Mouse (Mus musculus): ENCODE results near the gene Tes. TPM values are rescaled to one million over a fixed set of nuclear protein-coding genes. Genes with fewer than 3 reads are reported as not detected.

The Tes gene
- total and polyA plus RNA-seq, 3 experiments, result not detected

DNA sequence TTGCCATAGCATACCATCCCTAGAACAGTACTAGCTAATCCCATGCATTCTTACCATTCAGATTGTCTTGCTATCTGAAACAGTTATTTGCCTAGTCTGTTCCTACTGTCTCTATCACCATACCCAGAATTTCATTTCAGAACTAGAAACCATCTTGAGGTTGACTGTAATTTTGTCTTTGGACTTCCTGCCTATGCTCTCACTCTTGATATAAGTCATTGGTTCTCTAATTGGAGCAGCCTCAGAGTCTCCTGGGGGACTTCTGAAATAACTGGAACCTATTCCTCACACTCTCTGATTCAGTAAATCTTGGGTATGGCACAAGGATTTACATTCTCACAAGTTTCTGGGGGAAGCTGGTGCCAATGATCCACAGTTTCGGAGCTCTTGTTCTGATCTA lies 47.1 kb downstream of the Tes start:
- TF ChIP-seq CTCF (conservative IDR thresholded peaks at IDR 0.05 in 1 of 2, IDR thresholded peaks at IDR 0.05 in 1 of 2; ENCODE audit: low read depth in 2 of 2, low read length in 2 of 2), result no peak
- no peak for TF ChIP-seq PAX5 (IDR thresholded peaks at IDR 0.05; ENCODE audit: low read length)
- TF ChIP-seq IRF4 (IDR thresholded peaks at IDR 0.05; ENCODE audit: low read depth, low read length), result peak; percentile 51; the same call in 1 of the 2 replicates
- TF ChIP-seq BHLHE40 (IDR thresholded peaks at IDR 0.05; ENCODE audit: low read depth, low read length), result peak; percentile 65; the same call in 1 of the 2 replicates
- TF ChIP-seq NRF1 (IDR thresholded peaks at IDR 0.05; ENCODE audit: low read depth, low read length), result no peak
- TF ChIP-seq JUN (IDR thresholded peaks at IDR 0.05; ENCODE audit: insufficient read depth, low read depth, low read length), result peak; percentile 45; the same call in 1 of the 2 replicates
- TF ChIP-seq ZKSCAN1 (IDR thresholded peaks at IDR 0.05; ENCODE audit: borderline replicate concordance, low read depth, low read length), result no peak
- TF ChIP-seq EP300 (IDR thresholded peaks at IDR 0.05; ENCODE audit: low read length), result peak; percentile 69
- no peak for TF ChIP-seq GABPA (IDR thresholded peaks at IDR 0.05; ENCODE audit: insufficient replicate concordance, low read depth, low read length)
- H3K4me2 ChIP-seq (ENCODE audit: insufficient read depth, low read depth, poor library complexity, severe bottlenecking), result no peak overlapping the region
- H3K36me3 ChIP-seq (replicated peaks in 1 of 2; ENCODE audit: control insufficient read depth in 1 of 2, insufficient read depth in 1 of 2, low read length in 1 of 2), result no peaks in the 10 kb centered on the region
- no peak overlapping the region for H3K4me3 ChIP-seq (replicated peaks in 1 of 3; ENCODE audit: low read depth in 2 of 3, low read length in 2 of 3, poor library complexity in 1 of 3)
- H3K79me2 ChIP-seq (replicated peaks; ENCODE audit: control insufficient read depth, extremely low read depth, insufficient read depth, poor library complexity, severe bottlenecking), result no peaks in the 10 kb centered on the region
- no peak overlapping the region for H3K9ac ChIP-seq (ENCODE audit: insufficient read depth, low read depth)
- H3K4me1 ChIP-seq (ENCODE audit: control insufficient read depth in 1 of 2, insufficient read depth in 2 of 2), result peaks cover 0 to 5% of the 10 kb centered on the region in 2 experiments; a peak in 1 of 4 replicates
- dilution Hi-C loops (cut with MboI; ENCODE audit: extremely low pct_ligation_motif_present, extremely low pct_unique_long_range_greater_than_20kb, low sequenced_read_pairs) (no loop called here), in situ Hi-C loops (cut with MboI; ENCODE audit: low pct_ligation_motif_present, low pct_unique_long_range_greater_than_20kb, low sequenced_read_pairs) (loop anchor here (25.0 kb wide), 1 partner anchor 725 kb away; no protein-coding TSS in a partner anchor)
- H3K27ac ChIP-seq (ENCODE audit: insufficient read depth, low read depth), result no peak overlapping the region
- peak; percentile 44 for DNase-seq (ENCODE audit: extremely low read depth)
- no peaks in the 10 kb centered on the region for H3K27me3 ChIP-seq (replicated peaks)
- no peaks in the 10 kb centered on the region for H3K9me3 ChIP-seq (replicated peaks; ENCODE audit: low read length)

- Histone ChIP-seq H3K79me2 (replicated peaks; ENCODE audit: control insufficient read depth, extremely low read depth, insufficient read depth, poor library complexity, severe bottlenecking) (no peaks in the 10 kb centered on the region), H3K27me3 (replicated peaks) (no peaks in the 10 kb centered on the region), H3K9ac (ENCODE audit: insufficient read depth, low read depth) (no peak overlapping the region), H3K4me1 (ENCODE audit: control insufficient read depth in 1 of 2, insufficient read depth in 2 of 2) (peaks cover 0 to 5% of the 10 kb centered on the region in 2 experiments; a peak in 1 of 4 replicates), H3K36me3 (replicated peaks in 1 of 2; ENCODE audit: control insufficient read depth in 1 of 2, insufficient read depth in 1 of 2, low read length in 1 of 2) (no peaks in the 10 kb centered on the region), H3K4me2 (ENCODE audit: insufficient read depth, low read depth, poor library complexity, severe bottlenecking) (no peak overlapping the region), H3K9me3 (replicated peaks; ENCODE audit: low read length) (no peaks in the 10 kb centered on the region), H3K27ac (ENCODE audit: insufficient read depth, low read depth) (no peak overlapping the region), H3K4me3 (replicated peaks in 1 of 3; ENCODE audit: low read depth in 2 of 3, low read length in 2 of 3, poor library complexity in 1 of 3) (no peak overlapping the region)
- TF ChIP-seq POLR2A (IDR thresholded peaks at IDR 0.05; ENCODE audit: low read depth, low read length), result no peak
- no peak for TF ChIP-seq PAX5 (IDR thresholded peaks at IDR 0.05; ENCODE audit: low read length)
- TF ChIP-seq MYC (IDR thresholded peaks at IDR 0.05; ENCODE audit: low read depth, low read length), result no peak
- TF ChIP-seq TBP (conservative IDR thresholded peaks at IDR 0.05; ENCODE audit: low read depth, low read length), result no peak
- TF ChIP-seq JUN (IDR thresholded peaks at IDR 0.05; ENCODE audit: insufficient read depth, low read depth, low read length), result no peak
- TF ChIP-seq RAD21 (IDR thresholded peaks at IDR 0.05; ENCODE audit: low read depth, low read length), result no peak
- no peak for TF ChIP-seq CHD2 (IDR thresholded peaks at IDR 0.05; ENCODE audit: low read length)
- no peak for TF ChIP-seq CTCF (conservative IDR thresholded peaks at IDR 0.05 in 1 of 2, IDR thresholded peaks at IDR 0.05 in 1 of 2; ENCODE audit: low read depth in 2 of 2, low read length in 2 of 2)
- TF ChIP-seq RCOR1 (conservative IDR thresholded peaks at IDR 0.05; ENCODE audit: low read depth, low read length), result no peak
- TF ChIP-seq ZKSCAN1 (IDR thresholded peaks at IDR 0.05; ENCODE audit: borderline replicate concordance, low read depth, low read length), result no peak
- TF ChIP-seq KAT2A (IDR thresholded peaks at IDR 0.05; ENCODE audit: insufficient replicate concordance, low read length), result no peak
- no peak for TF ChIP-seq IRF4 (IDR thresholded peaks at IDR 0.05; ENCODE audit: low read depth, low read length)
- no peak for TF ChIP-seq BHLHE40 (IDR thresholded peaks at IDR 0.05; ENCODE audit: low read depth, low read length)
- in situ Hi-C loops (cut with MboI; ENCODE audit: low pct_ligation_motif_present, low pct_unique_long_range_greater_than_20kb, low sequenced_read_pairs) (loop anchor here (25.0 kb wide), 1 partner anchor 724 kb away; no protein-coding TSS in a partner anchor), dilution Hi-C loops (cut with MboI; ENCODE audit: extremely low pct_ligation_motif_present, extremely low pct_unique_long_range_greater_than_20kb, low sequenced_read_pairs) (no loop called here)
- no peak for DNase-seq (ENCODE audit: extremely low read depth)
These were observed 48.0 kb downstream of the Tes start for GRCm38 (mm10) chr6:17112990-17113389.

All from CH12.LX (cell line).